Mouse (Mus musculus): ENCODE measurements around the gene Hpca.

Gene Hpca

DNA sequence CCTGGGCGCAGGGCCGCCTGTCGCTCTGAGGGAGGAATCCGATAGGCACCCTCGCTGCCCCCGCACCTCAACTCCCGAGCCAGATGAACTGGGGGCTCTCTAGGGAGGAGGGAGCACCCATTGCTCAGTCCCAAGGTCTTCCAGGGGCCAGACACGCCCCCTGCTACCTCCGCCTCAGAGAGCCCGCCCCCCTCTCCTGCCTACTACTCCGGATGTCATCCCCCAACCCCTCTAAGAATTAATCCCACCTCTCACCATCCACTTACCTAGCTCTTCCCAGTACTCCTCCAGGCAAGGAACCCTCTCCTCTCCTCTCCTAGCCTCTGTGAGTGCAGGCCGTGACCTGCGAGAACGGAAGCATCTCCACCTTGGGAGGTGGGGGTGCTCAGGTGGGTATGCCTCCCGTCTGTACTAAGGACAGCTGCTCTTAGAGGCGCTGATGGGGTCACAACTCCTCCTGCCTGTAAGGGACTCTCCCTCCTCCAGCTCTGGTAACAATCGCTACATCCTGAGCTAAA lies at the start of gene Hpca:
Hpca (minus strand) TSS at position 468 of the 518 bp plus-strand sequence.
- peak in 1 of 2 experiments; percentile 4 for DNase-seq

DNA sequence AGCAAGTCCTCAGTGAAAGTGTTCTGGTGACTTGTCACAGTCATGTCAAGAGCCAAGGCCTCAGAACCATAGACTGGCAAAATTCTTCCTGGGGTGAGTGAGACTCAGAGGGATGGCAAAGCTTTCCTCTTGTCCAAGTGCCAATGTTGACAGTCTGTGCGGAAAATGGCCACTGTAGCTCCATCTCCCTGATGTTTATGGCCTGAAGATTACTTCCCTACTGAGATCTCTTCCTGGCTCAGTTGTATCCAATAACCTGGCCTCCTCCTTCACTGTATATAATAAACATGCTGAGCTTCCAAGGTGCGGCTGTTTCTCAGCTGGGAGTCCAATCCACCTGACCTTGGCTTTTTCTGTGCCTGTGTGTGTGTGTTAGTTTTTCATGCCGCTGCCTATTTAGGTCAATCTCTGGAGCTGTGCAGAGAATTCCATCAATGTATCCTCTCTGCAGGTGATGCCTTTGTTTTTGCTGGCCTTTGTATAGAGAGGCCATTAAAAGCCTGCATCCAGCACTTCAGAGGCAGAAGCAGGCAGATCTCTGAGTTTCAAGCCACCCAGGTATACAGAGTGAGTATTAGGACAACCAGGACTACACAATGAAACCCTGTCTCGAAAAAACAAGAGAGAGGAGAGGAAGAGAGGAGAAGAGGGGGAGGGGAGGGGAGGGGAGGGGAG lies 39.9 kb upstream of the Hpca start:
- peak; percentile 42 to 63 for DNase-seq

- DNase-seq = no peak
Observed at GRCm38 (mm10) chr4:129161076-129161475, 39.2 kb upstream of the Hpca start.

DNA sequence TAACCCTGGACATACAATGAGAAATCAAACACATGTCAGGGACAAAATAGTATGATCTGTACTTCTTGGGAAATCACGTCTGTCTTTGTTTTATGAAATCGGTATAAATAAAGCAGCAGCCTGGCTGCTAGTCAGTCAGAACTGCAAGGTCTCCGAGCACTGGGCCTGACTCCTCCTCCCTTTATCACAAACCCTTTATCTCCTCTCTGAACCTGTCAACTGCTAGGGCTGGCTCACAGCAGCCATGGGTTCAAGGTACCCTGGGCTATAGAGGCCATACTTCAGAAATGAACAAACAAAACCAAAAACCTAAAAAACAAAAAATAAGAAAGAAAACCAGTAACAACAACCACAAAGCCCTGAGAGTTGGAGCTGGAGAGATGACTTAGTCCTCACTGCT lies 36.7 kb upstream of the Hpca start:
- DNase-seq = no peak

DNA sequence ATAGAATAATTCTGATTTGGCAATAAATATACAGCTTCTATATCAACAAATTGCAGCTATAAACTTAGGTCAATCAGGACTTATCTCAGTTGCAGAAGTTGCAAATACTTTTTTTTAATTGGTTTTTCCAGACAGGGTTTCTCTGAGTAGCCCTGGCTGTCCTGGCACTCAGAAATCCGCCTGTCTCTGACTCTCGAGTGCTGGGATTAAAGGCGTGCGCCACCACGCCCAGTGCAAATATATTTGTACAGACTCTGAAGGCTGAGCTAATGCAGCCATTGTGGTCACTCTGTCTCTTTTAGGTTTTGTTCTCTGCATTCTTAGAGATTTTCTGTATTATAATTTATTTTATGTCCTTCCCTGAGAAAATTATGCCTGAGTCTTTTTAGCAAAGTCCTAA lies 35.7 kb upstream of the Hpca start:
- no peak for DNase-seq

DNA sequence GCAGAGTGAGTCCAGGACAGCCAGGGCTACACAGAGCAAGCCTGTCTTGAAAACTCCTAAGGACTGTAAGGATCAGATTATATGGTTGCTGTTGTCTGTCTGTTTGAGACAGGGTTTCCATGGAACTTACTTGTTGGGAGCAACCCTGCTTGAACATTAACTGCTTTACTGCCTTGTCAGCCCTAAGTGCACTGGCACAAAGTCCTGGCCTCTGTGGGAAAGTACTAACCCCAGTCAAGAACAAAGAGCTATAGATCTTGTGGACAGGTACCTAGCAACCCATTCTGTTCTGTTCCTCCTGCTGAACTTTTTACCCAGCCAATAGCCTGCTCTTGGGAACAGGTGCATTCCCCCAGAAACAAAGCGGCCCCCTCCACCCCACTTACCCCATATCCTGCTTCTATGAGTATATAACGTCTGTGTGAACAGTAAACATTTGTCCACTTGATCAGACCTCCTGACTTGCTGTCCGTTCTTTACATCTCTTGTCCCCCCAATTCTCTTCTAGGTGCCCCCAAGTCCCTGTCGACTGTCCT lies 29.5 kb upstream of the Hpca start:
- no peak for DNase-seq

DNA sequence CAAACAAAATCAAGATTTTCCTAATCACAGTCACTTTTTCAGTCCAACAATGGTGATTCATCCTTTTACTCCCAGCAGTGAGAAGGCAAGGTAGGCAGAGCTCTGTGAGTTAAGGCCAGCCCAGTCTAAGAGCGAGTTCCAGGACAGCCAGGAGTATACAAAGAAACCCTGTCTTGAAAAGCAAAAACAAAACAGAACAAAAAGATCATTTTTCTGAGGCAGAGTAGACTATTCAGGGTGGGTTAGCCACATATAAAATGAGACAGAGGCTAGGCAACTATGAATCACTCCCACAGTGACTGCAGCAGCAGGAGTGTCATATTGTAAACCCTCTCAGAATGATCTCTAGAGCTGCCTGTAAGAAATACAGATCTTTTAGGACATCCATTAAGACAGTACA lies 27.5 kb upstream of the Hpca start:
- DNase-seq = no peak

- no peak for DNase-seq
Observed at GRCm38 (mm10) chr4:129147552-129148103, 25.8 kb upstream of the Hpca start.

DNA sequence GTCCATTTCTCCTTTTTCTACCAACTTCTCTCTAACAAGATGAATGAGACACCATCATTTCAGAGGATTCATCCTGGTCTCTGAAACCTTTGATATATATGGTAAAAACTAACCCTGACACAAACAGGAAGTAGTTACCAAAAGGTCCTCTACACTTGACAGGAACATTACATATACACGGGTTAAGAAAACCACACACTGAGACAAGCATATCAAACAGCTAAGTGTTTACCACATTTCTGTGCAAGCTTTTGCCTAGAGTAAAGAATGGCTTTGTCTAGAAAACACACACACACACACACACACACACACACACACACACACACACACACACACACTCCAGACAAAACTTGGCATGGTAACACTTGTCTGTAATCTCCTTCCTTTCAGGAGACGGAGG lies 24.6 kb upstream of the Hpca start:
- no peak for DNase-seq

DNA sequence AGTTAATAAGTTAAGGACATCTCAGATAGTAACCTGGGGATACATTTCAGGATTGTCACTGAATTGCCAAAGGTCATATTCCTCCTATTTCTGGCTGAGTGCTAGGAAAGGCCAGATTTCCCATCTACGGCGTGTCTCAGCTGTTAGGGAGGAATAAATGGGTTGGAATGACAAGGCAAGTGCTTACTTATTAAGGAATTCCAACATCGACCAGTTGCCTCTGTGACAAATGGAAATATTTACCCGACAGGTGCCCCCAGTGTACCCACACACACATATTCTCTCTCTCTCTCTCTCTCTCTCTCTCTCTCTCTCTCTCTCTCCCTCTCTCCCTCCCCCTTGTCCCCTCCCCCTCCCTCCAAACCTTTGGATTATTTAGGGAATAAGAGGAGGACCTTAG lies 24.1 kb upstream of the Hpca start:
- DNase-seq = no peak

GRCm38 (mm10) chr4:129145411-129145810 lies 23.6 kb upstream of the Hpca start:
- no peak for DNase-seq

GRCm38 (mm10) chr4:129144401-129145367 lies 22.8 kb upstream of the Hpca start:
- peak; percentile 87 to 89 for DNase-seq

DNA sequence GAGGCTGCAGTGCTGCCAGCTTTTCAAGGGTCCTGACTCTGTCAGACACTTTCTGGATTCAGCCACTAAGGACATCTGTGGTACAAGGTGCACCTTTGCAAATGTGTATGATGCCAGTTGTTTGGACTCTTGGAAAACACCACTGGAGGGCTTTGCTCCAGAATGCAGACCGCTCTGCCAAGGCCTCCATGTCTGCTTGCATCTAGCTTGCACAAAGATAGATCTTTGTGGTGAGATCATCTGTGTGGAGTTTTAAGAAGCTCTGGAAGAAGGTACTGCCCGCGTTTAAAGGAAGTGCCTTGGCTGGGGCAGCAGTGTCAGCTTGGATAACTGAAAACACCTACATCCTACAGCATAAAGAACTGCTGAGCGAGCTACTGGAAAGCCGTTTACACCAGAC lies 21.7 kb upstream of the Hpca start:
- DNase-seq = no peak

- DNase-seq = no peak
Observed at GRCm38 (mm10) chr4:129142439-129143045, 20.7 kb upstream of the Hpca start.

DNA sequence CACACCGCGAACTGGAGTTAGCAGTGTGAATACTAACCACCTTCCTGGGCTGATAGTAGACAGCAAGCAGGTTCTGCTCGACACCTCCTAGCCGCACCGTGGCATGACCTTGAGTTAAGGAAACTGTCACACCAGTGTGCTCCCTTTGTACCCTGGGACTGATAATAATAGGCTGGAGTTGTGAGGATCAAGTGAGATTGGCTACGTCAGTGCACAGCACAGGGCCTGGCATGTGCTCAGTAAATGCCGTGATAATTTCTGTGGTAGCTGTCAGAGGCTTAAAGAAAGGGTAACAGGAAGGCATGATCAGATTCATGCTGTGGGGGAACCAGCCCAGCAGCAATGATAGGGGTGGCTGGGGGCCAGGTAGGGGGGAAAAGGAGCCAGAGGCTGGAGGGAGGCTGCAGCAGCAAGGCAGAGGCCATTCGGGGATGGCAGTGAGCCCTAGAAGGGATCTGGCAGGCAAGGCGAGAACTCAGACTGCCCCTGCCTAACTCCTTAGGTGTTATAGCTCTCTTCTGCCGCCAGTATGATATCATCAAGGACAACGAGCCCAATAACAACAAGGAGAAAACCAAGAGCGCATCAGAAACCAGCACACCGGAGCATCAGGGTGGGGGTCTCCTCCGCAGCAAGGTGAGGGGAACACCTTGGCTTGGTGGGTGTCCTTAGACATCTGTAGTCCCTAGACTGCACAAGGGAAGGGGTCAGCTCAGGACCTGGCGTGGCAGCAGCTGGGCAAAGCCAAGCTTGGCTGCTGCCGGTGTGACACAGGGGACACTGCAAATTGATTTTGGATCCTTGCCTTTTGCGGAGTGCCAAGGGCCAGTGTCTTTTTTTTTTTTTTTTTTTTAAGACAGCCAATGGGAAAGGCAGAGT lies 20.0 kb upstream of the Hpca start:
- DNase-seq = peak in 1 of 2 experiments; percentile 26

DNA sequence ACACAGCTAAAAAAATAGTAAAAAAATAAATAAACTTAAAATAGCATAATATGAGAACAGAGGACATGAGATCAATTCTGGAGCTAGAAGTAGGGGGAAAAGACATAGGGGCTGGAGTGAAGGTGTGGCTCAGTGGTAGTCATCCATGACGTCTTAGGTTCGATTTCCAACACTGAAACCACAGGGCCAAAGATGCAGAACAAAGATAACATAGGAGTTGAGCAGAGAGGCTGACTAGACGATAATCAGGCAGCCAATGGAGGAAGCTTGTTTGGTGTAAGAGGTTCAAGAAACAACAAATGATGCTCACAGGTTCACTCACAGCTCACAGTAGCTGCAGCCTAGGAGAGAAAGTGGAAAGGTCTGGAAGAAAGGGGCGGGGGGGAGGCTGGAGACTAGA lies 19.0 kb upstream of the Hpca start:
- DNase-seq = no peak

DNA sequence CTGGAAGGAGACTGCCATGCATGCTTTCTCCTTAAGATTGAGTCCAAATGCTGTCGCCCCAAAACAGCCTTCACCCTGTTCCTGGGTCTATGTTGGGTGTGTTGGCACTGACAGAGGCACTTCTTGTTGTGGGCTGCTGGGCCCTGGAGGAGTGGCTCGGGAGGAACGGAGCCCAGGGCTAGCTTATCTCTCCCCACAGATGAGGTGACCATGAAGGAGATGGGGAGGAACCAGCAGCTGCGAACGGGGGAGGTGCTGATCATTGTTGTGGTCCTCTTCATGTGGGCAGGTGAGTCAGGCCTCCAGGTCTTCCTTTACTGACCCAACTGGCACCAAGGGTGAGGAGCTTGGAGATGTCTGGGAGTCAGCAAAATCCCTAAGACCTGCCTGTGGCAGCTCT lies 17.8 kb upstream of the Hpca start:
- peak in 1 of 2 experiments; percentile 5 for DNase-seq

- DNase-seq = peak; percentile 19 to 45
Observed at GRCm38 (mm10) chr4:129137392-129138321, 15.8 kb upstream of the Hpca start.

DNA sequence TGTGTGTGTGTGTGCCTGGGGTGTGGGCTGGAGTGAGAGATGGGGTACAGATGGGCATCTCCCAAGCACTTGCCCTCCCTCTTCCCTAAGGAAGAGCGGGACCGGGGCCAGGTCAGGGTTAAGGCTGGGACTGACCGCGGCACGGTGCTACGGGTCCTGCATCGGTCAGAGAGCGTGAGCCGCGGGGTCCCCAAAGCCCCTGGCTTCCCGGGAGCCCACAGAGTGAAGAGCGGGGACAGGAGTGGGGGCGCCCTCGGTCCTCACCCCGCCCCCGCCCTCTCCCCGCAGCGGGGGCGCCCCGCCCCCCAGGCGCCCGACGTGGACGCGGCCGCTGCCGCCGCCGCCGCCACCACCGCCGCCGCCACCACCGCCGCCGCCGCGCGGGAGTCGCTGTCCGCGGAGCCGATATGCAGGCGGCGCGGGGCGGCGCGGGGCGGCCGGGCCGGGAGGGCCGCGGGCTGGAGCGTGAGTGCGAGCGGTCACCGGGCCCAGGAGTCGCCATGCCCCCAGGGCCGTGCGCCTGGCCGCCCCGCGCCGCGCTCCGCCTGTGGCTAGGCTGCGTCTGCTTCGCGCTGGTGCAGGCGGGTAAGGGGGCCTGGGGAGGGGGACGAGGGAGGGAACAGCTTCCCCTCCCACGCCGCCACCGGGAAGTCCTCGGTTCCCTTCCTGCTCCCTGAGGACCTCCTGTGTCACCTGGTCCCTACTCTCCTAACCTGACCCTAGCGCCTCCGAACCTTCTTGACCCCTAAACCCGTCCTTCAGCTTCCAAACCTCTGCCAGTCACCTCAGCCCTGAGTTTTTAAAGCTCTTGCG lies 14.9 kb upstream of the Hpca start, which contains the start of gene Fndc5:
Fndc5 (plus strand) TSS at position 421 of the 813 bp plus-strand sequence.
- DNase-seq = peak; percentile 55 to 64

Data from cerebellum, postnatal 36 days (tissue).